In genomic region chr15:97728804-97729203, GRCm38 (mm10) we compare ENCODE assay signal across 14 mouse cellular contexts. TPM values are rescaled to one million over a fixed set of nuclear protein-coding genes. Genes with fewer than 3 reads are reported as not detected.
A peak's percentile ranks its signal among the peaks of the same experiment; 100 is the strongest.
DNase-seq lines count a peak whose midpoint lies in the region; ATAC-seq lines count a peak whose summit lies in the region.
"Had no signal": no experiment of that assay in that cellular context is flagged by ENCODE, and none has a peak within 500 bp of the region (broad histone marks: within the 10 kb centered on the region; RNA-seq: fewer than 3 reads in every experiment).

No protein-coding gene starts in this region.

- H3K27me3 ChIP-seq in kidney, embryonic 14.5 days (ENCODE audit: control insufficient read depth, insufficient read depth, low read length): no peaks in the 10 kb centered on the region
- H3K27me3 ChIP-seq: embryonic facial prominence, embryonic 12.5 days; limb, embryonic 15.5 days; midbrain, embryonic 13.5 days; neural tube, embryonic 15.5 days had no signal

- 0 out of 2 replicates have a peak, but pooled peaks cover 3% of the 10 kb centered on the region for H3K4me1 ChIP-seq in kidney, embryonic 14.5 days (ENCODE audit: control insufficient read depth, insufficient read depth, low read length)
- H3K4me1 ChIP-seq: embryonic facial prominence, embryonic 12.5 days; midbrain, embryonic 13.5 days had no signal

- intact Hi-C loops in heart, postnatal 25 days (cut with DNase I): no loop called here

- 70% methylated on average over 7 of the region's 7 CpGs for WGBS in kidney, embryonic 14.5 days

- peak; percentile 31 for DNase-seq in cerebellum, adult 9-11 months
- peak; percentile 85 for DNase-seq in kidney, adult 11 months
- peak; percentile 50 for DNase-seq in 3134 (ENCODE audit: extremely low read depth, insufficient read length, low spot score)
- DNase-seq in heart, postnatal 25 days (ENCODE audit: low spot score): peak; percentile 44
- no peak for DNase-seq in spleen, postnatal 4 days (ENCODE audit: low spot score in 2 of 2)
- DNase-seq in ovary, postnatal 10 days (ENCODE audit: low spot score): no peak
- DNase-seq: cerebellum, adult 11 months; lung, postnatal 10 days had no signal

- no peak overlapping the region for H3K4me3 ChIP-seq in kidney, embryonic 14.5 days (ENCODE audit: low read length)
- H3K4me3 ChIP-seq: embryonic facial prominence, embryonic 12.5 days; limb, embryonic 15.5 days; midbrain, embryonic 13.5 days; neural tube, embryonic 15.5 days had no signal

- H3K4me2 ChIP-seq in kidney, embryonic 14.5 days (replicated peaks; ENCODE audit: low read depth, low read length): no peak overlapping the region
- H3K4me2 ChIP-seq: embryonic facial prominence, embryonic 12.5 days; midbrain, embryonic 13.5 days; neural tube, embryonic 15.5 days had no signal

- H3K36me3 ChIP-seq in kidney, embryonic 14.5 days (ENCODE audit: control insufficient read depth, insufficient read depth, low read length): no peaks in the 10 kb centered on the region
- H3K36me3 ChIP-seq: embryonic facial prominence, embryonic 12.5 days; limb, embryonic 15.5 days; midbrain, embryonic 13.5 days; neural tube, embryonic 15.5 days had no signal

- no peak overlapping the region for H3K27ac ChIP-seq in kidney, embryonic 14.5 days (ENCODE audit: low read depth, low read length)
- H3K27ac ChIP-seq: embryonic facial prominence, embryonic 12.5 days; limb, embryonic 15.5 days; midbrain, embryonic 13.5 days; neural tube, embryonic 15.5 days had no signal

- no peak for ATAC-seq in cerebellum, adult (ENCODE audit: insufficient number of reproducible peaks, low FRiP score, low TSS enrichment)
- no peak for ATAC-seq in kidney, embryonic 14.5 days (ENCODE audit: low FRiP score, low TSS enrichment)
- ATAC-seq: midbrain, embryonic 13.5 days had no signal

- H3K9me3 ChIP-seq in kidney, embryonic 14.5 days (ENCODE audit: control insufficient read depth, low read length): no peaks in the 10 kb centered on the region
- H3K9me3 ChIP-seq: embryonic facial prominence, embryonic 12.5 days; limb, embryonic 15.5 days; midbrain, embryonic 13.5 days; neural tube, embryonic 15.5 days had no signal

- H3K9ac ChIP-seq in kidney, embryonic 14.5 days (ENCODE audit: low read depth, low read length): no peak overlapping the region
- H3K9ac ChIP-seq: embryonic facial prominence, embryonic 12.5 days; limb, embryonic 15.5 days; midbrain, embryonic 13.5 days; neural tube, embryonic 15.5 days had no signal

RNA-seq across cellular contexts. Expression of gene Endou, which starts 2.3 kb away (rescaled TPM):
- polyA plus RNA-seq in kidney, embryonic 14.5 days (2014; fragmentation: Nextera tagmentation; extraction: Ambion mirVana): 0.20 and 0.34 TPM in 2 replicates
- 1 to 10 TPM; 1.4 to 1.8 TPM for total RNA-seq in heart, postnatal 25 days (2021)

RNA-seq across cellular contexts. Expression of gene Rpap3, which starts 23.2 kb away (rescaled TPM):
- polyA plus RNA-seq in kidney, embryonic 14.5 days (2014; fragmentation: Nextera tagmentation; extraction: Ambion mirVana): 37.2 and 47.2 TPM in 2 replicates
- total RNA-seq in heart, postnatal 25 days (2021): 10 to 100 TPM; 12.8 to 14.3 TPM

RNA-seq across cellular contexts. Expression of gene Rapgef3, which starts 39.0 kb away (rescaled TPM):
- 11.9 and 15.7 TPM in 2 replicates for polyA plus RNA-seq in kidney, embryonic 14.5 days (2014; fragmentation: Nextera tagmentation; extraction: Ambion mirVana)
- 10 to 100 TPM; 20.7 to 26.5 TPM for total RNA-seq in heart, postnatal 25 days (2021)

RNA-seq across cellular contexts. Expression of gene Slc48a1, which starts 49.5 kb away (rescaled TPM):
- polyA plus RNA-seq in kidney, embryonic 14.5 days (2014; fragmentation: Nextera tagmentation; extraction: Ambion mirVana): 34.4 and 36.1 TPM in 2 replicates
- total RNA-seq in heart, postnatal 25 days (2021): 10 to 100 TPM; 76.5 to 83.0 TPM

Comparison
In these comparisons a context has a peak if more than half of its experiments do, and no peak if none do; other contexts are left out.
1. DNase-seq: peak in cerebellum, adult 9-11 months (single experiment), kidney, adult 11 months (single experiment), 3134 (single experiment) and heart, postnatal 25 days (single experiment); none in spleen, postnatal 4 days (0 of 2) and ovary, postnatal 10 days (single experiment).